Mouse (Mus musculus) gastrocnemius, postnatal 36 days (tissue): ENCODE measurements around the gene Zfand3. TPM values are rescaled to one million over a fixed set of nuclear protein-coding genes. Genes with fewer than 3 reads are reported as not detected.
A peak's percentile ranks its signal among the peaks of the same experiment; 100 is the strongest.

Experiments used
- DNase-seq, 2 experiments: peaks; one replicate each; pipeline ENCODE4 v3.0.0; 2022
- intact Hi-C: fragments of 180-260 bp; cut with DNase I; formaldehyde crosslinking; loops from one replicate; pipeline ENCODE4 v1.15.1; 2025
- total RNA-seq, 2 experiments: library from RNA; stranded (reverse); gene quantifications; 2 replicates each; pipeline ENCODE4 v1.2.3; 2021

The Zfand3 gene
- total RNA-seq, 2 experiments from 2014 or later, result 155 to 159 TPM

DNA sequence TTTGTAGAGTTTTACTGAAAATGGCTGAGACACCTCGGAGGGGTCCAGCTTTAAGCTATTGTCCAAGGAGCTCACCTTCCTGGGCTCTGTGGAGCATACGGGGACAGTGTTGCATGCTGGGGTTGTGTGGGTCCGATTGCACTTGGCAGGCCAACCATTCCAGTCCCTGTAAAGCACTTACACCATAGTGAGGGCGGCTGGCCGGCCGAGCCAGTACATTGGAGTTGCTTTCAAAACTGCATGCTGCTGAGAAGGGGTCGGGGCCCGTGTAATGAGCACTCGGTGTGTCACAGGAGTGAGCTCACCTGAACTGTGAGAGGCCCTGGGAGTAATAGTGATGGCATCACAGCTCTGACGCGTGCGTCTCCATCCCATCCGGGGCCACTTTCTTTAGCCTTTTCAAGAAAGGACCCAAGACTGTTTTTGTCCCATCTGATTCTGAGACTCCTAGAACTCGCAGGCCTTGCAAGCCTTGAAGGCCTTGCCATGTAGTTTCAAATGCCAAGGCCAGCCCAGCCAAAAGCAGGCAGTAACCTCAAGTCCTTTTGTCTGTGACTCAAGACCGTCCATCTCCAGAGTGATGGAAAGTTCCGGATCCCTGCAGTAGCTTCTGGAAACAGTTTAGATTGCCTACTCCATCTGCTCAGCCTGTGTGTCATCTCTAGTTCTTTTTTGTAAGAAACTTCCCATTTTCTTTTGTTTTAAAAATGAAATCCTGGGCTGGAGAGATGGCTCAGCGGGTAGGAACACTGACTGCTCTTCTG lies 200.7 kb downstream of the Zfand3 start:
- no peak for DNase-seq
- intact Hi-C loops, result no loop called here

DNA sequence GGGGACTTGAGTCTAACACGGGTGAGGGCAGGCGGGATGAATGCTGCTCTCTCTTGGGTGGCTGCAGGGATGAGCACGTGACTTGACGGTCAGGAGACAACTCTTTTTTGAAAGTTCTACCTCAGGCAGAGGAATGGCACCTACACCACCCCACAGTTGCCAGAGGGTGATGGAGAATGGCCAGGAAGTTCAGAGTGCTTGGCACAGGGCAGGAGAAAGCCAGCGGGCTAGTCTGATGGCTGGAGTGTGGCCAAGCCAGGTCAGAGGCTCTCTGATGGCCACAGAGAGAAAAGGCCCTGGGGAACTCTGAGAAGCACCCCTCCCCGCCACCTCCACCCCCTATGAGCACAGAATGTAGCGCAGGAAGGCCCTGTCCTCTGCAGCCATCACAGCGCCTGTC lies 205.7 kb downstream of the Zfand3 start:
- DNase-seq, result no peak
- intact Hi-C loops, result loop anchor here (5.0 kb wide), 1 partner anchor 47 kb away; no protein-coding TSS in a partner anchor

DNA sequence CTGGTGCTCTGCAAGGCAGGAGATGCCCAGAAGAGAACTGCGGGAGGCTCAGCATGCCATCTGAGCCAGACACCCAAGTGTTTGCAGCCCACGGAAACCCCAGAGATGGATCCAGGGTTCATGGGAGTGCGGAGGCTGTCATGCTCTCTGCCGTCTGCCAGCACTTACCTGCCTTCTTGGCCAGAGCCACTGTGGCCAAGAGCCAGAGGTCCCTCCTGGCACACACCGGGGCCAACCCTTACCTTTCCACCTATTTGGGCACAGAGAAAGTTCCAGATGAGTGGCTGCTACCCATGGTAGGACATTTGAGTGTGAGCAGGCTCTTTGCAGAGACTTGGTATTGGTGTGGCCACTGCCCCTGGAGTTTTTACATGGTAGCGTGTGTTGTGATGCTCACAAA lies 206.4 kb downstream of the Zfand3 start:
- DNase-seq, result no peak
- intact Hi-C loops, result loop anchor here (5.0 kb wide), 1 partner anchor 46 kb away; no protein-coding TSS in a partner anchor

DNA sequence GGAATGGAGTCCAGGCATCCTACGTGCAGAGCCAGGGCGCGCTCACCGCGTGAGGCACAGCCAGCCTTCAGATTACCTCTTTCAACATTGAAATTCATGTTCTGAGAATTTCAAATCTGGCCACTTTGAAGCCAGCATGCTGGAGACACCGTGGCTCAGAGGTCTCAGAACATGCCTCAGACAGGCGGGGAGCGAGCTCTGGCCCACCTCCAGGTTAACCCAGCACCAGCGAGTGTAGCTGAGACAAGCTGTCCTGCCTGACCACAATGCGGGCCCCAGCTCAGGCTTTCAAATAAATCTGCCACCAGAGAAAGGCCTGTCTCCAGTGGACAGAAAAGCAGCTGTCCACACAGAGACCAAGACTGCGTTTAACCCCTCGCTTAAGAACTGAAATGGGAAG lies 208.1 kb downstream of the Zfand3 start:
- intact Hi-C loops, result loop anchor here (5.0 kb wide), 1 partner anchor 45 kb away; no protein-coding TSS in a partner anchor
- no peak for DNase-seq

DNA sequence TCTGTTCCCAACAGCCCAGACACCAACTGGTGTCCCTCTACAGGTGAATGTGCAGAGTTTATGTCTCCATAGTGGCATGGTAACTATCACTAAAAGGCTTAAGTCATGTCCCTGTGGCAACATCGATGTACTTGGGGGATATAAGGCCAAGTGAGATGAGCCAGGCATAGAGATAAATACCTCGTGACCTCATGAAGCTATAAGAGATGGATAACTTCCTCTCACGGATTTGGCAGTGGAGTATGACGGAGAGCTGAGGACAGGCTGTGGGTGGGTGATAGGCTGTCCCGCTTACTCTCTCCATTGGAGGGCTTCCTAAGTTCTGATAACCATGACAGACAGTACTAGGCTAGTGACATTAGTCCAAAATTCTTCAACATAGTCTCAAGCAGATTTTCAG lies 208.8 kb downstream of the Zfand3 start:
- intact Hi-C loops, result loop anchor here (5.0 kb wide), 1 partner anchor 44 kb away; no protein-coding TSS in a partner anchor
- no peak for DNase-seq

DNA sequence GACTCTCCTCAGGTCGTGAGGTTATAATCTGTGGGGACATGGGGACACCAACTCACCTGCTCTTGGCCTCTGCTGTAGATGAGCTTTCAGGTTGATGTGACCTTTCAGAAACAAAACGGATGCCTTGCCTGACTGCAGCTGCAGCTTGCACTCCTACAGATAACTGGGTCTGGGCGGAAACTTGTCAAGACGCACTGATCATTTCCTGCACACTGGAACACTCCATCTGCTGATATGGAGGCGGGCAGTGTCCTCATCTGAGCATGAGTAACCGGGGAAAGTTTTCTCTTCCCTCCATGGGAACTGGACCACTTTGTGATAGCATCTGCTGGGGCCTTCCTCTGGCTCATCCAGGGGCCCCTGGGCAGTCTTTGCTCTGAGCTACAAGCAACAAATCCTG lies 209.9 kb downstream of the Zfand3 start:
- DNase-seq, result no peak
- intact Hi-C loops, result loop anchor here (5.0 kb wide), 1 partner anchor 43 kb away; no protein-coding TSS in a partner anchor

DNA sequence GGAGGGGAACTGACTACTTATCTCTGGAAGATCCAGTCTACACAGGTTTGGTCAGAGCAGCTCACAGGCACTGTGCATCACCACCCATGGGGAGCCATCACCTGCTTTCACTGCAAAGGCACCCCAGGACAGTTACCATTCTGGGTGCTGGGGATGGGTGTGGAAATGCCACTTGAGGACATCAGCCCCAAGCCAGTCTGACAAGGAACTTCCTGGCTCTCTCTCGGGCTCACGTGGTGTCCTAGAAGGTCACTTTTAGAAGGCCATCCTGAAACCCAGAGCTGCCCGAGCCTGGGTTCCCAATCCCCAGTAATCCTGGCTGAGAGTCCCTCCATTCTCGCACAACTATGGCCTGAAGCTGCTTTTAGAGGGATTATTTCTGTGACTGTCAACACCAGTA lies 211.2 kb downstream of the Zfand3 start:
- no peak for DNase-seq
- intact Hi-C loops, result no loop called here

DNA sequence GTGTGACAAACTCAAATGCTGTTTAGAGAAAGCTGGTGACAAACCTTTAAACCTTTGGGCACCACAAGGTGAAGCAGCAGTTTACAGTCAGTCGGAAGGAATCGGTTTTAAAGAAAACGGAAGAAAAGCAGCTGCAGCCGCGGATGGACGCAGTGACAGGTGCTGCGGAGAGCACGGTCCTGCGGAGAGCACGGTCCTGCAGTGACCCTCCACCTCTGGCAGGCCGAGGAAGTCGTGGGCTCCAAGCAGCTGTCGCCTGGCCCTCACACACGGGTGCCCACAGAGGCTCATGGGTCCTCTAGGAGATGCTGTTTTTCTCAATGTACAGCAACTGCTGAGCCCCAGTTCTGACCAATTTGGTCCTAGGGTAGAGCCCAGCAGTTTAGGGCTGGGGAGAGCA lies 217.1 kb downstream of the Zfand3 start:
- DNase-seq, result no peak
- intact Hi-C loops, result no loop called here

DNA sequence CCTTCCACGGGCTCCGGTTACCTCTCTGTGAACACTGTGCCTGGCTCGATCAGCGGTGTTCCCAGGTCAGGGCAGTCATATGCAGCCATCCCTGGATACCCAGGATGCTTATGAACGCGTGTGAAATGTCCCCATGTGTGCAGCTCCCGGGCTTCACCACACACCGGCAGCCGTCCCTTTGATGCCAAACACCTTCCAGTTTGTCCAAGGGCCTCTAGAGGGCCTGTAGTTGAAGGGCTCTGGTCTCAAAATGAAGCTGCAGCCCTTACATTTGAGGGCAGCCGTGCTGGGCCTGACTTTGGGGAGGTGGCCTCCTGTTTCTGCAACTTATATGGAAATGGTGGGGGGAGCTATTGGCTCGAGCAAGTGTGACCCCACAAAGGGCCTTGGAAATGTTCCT lies 217.8 kb downstream of the Zfand3 start:
- no peak for DNase-seq
- intact Hi-C loops, result no loop called here

DNA sequence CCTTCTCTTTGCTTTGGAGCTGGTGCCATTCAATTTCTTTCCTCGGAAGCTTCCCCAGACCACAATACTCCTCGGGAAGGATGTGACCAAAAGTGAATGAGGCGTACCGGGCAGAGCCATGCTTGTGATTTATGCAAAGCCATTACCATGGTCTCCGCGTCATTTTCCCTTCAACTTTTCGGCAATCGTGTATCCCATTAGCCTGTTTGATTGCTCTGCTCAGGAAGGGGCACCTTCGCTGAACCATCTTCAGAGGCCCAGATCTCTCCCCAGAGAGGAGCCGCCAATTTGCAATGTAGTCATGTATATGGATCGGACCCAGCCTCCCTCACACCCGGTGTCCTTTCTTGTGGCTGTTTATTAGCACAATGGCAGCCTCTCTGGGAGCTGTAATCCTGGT lies 218.3 kb downstream of the Zfand3 start:
- no peak for DNase-seq
- intact Hi-C loops, result no loop called here

DNA sequence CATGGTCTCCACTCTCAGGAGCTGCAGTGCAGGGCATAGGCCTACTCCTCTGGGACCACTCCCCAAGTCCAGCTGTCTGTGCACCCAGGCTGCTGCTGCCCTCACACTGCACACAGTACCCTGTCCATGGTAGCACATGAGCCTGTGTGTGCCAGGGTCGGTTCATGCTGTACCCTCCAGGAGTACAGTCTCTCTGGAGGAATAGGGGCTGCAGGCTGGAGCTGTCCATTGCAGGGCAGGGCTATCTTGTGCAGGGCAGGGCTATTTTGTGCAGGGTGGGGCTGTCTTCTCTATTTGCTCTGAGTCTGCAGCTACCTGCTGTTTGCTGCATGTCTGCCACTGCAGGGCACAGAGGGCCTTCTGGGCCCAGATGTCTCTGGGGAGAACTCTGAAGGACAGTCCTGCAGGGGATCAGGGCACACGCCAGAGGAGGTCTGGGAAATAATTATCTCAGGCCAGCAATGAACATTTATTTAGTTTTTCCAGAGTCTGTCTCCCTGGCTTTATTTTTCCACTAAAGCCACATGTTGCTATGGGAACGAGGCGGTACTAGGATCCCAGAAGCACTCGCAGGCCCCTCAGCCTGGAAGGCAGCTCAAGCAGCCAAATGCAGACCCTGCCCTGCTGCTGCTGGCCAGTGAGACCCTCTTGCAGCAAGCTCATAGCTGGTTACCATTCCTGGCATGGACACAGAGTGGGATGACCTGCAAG lies 220.7 kb downstream of the Zfand3 start:
- no peak for DNase-seq
- intact Hi-C loops, result no loop called here

DNA sequence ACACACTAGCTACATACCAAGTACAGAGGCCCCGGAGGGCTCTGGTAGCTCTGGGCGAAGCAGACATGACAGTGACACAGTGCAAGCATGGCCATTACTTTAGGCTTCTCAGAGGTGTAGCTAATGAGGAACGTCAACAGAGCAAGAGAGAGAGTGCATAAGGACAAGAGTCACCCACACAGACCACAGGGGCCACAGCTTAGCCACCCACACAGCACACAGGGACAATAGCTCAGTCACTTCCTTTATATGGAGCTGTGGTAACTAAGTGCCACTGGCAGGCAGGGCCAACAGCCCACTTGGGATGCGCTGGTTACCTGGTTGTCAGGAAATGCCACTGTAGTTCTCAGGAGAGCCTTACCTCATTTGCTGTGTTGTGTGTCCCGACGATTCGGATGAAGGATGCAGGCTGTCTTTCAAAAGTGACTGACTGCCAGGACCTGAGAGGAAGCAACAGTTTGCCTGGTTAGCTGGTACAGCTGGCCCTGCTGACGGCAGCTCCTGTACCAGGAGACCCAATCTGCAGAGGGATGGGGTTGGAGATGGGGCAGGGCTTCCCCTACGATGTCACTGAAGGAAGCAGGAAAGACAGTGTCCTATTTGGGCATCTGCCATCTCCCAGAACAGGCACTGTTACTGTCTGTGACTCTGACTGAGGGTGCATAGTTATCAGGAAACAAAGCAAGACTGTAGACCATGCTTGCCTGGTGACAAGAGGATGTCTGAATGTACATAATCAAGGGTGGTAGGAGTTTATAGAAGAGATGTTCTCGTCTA lies 224.1 kb downstream of the Zfand3 start:
- no peak for DNase-seq
- intact Hi-C loops, result no loop called here

DNA sequence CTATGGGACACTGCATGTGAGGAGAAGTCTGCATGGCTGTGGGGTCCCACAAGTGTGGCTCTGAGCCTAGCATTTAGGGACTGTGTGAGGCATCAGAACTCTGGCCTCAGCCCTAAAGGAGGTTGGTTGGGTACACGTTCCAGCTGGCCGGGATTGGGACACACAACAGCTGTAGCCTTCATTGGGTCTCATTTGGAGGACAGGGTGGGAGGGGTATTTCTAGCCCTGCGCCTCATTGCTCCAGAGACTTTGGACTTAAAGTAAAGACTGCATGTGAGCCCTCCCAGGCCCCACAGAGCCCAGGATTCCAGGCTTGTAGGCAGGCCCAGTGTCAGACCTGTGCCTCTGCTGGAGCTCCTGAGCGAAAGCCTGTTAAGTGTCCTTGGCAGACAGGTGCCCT lies 225.9 kb downstream of the Zfand3 start:
- no peak for DNase-seq

DNA sequence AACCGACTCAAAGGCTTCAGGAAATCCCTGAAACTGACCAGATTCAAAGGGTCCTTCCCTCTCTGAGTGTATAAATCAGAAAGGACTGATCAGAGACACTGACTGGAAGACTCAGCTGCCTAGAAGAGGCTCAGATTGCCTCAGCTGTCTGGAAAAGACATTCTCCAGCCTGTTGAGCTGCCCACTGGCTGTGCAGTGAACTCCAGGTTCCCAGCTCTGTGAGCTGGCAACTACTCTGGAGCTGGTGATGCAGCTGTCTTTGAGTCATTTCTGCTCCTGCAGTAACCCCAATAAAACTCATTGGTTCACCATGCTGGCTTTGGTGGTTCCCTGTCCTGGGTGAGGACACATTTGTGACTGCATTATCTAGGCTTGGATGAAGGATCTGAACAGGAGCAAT lies 226.9 kb downstream of the Zfand3 start:
- intact Hi-C loops, result no loop called here

More for the DNA sequence above, 225.9 kb downstream of the Zfand3 start:
- intact Hi-C loops, result no loop called here

DNA sequence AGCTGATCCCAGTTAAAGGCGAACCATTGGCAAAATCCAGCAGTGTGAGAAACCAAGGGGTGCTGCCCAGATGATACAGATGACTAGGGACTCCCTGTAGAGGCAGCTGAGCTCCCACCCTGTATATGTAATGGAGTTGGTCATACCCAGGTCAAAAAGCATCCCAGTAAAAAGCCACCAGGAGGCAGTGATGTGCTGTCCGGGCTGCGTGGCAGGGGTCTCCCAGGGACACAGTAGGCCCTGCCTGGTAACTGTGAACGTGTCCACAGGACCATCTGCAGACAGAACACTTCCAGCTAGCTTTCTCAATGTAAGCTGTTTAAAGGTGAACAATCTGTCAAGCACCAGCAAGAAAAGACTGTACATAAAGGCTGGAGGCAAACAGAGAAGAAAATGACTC lies 228.2 kb downstream of the Zfand3 start:
- intact Hi-C loops, result no loop called here

More for the DNA sequence above, 226.9 kb downstream of the Zfand3 start:
- no peak for DNase-seq

DNA sequence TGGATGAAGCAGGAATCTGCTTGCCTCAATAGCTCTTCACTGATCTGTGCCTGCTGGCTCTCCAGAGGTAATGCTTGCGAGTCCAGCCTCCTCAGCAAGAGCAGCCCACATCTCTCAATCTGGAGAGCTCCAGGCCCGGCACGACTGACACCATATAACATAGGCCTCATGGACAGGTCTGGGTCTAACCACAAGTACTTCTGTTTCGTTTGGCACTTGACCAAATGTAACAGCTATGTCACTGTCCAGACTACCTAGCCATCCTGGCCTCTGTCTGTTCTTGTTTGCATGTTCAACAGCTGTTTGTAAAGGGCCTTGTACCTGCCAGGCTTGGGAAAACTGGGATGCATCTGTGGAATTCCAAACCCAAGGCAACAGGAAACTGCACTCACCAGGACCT lies 230.8 kb downstream of the Zfand3 start:
- intact Hi-C loops, result loop anchor here (5.0 kb wide), 1 partner anchor 33 kb away; no protein-coding TSS in a partner anchor
- DNase-seq, result no peak

More for the DNA sequence above, 228.2 kb downstream of the Zfand3 start:
- no peak for DNase-seq

DNA sequence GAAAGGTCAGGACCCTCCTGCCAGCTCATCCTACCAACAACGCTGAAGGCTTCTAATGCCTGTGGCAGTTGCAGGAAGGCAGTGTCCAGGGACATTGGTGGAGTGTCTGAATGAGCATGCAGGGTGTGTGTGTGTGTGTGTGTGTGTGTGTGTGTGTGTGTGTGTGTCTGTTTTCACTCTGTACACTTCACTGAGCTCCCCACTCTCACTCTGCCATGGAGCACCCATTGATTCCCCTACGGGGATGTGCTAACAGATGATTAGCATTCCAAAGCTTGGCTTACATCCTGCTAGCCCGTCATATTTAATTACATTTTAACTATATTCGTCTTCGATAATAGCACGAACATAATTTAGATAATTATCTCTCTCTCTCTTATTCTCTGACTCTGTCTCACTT lies 232.1 kb downstream of the Zfand3 start:
- intact Hi-C loops, result loop anchor here (5.0 kb wide), 1 partner anchor 34 kb away; no protein-coding TSS in a partner anchor
- DNase-seq, result no peak

DNA sequence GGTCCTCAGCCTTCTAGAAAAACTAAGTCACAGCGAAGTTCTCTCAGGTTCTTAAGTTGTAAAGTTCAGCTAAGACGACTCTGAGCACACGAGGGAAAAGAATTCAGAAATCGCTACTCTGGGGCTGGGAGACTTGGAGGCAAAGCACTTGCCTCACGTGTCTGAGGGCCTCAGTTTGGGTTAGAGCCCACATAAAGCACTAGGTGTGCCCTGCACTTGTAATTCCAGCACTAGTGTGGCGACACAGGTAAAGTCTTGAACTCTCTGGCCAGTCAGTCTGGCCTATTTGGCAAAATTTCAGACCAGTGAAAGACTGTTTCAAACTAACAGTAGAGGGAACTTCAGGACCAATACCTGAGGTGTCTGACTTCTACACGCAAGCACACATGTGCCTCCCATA lies 233.1 kb downstream of the Zfand3 start:
- intact Hi-C loops, result loop anchor here (5.0 kb wide), 1 partner anchor 35 kb away; no protein-coding TSS in a partner anchor

DNA sequence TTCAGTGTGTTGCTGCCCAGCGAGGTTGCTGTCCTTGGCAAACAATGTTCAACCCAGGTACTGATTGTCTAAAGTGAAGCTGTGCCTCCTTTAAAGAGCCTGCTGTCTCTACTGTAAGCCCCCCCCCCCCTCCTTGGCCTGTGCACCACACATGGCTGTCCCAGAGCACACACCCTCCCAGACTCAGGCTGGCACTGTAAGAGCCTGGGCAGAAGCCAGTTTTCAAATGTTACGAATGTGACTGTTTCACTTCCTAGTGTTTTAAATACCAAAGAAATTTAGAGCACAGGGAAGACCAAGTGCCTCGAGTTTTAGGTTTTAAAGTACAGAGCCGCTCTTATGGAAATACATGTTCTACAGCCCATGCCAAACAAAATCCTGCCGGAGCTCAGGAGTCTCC lies 234.9 kb downstream of the Zfand3 start:
- no peak for DNase-seq
- intact Hi-C loops, result loop anchor here (5.0 kb wide), 1 partner anchor 37 kb away; no protein-coding TSS in a partner anchor

More for the DNA sequence above, 233.1 kb downstream of the Zfand3 start:
- DNase-seq, result no peak

DNA sequence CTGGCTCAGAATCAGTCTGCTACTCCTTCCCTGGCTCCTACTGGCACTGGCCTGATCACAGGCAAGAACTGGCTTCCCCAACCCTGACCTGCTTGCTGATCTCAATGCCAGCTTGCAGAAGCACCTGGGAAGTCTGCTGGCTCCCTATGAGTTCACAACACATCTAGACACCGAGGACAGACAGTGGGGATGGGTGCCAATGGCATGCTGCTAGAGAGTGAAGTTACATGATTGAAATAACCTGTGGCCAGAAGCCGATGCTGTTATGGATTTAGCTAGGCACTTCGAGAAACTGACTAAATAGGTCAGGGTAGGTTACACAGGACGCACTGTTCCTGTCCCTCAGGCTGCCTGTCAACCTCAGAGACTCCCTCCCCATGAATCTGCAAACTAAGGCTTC lies 236.1 kb downstream of the Zfand3 start:
- DNase-seq, result peak; percentile 37 to 67
- intact Hi-C loops, result no loop called here

DNA sequence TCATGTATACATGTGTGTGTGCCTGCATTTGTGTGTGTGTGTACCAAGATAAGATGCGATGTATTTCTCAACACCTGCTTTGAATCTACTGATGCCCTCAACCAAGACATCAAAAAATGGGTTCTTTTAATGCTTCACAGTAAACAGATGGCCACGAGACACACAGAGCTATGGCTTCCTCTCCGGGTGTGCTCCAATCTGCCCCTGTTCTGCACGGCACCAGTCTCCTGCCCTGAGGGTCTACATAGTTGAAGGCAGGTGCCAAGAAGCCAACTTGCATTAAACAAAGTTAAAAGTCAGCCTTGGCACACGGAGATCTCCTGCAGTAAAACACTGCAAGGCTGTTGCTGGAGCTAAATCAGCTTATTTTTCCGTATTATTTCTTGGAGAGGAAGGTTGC lies 236.5 kb downstream of the Zfand3 start:
- no peak for DNase-seq
- intact Hi-C loops, result no loop called here
